Mouse (Mus musculus) kidney, embryonic 14.5 days (tissue): ENCODE data around the gene Homer1. TPM values are rescaled to one million over a fixed set of nuclear protein-coding genes. Genes with fewer than 3 reads are reported as not detected.

Experiments used
- ATAC-seq: fragments of 200-750 bp; cut with Nextera tagmentation; 2 replicates; pipeline ENCODE4 v1.8.0; 2017; ENCODE audit warnings: moderate number of reproducible peaks, mild to moderate bottlenecking, moderate TSS enrichment, moderate library complexity; ENCODE audit not compliant: low FRiP score, low TSS enrichment
- H3K27ac ChIP-seq: fragments of 300-500 bp; sonication (generic); 2 replicates; pipeline ENCODE4 v1.5.1; 2014; ENCODE audit warnings: low read depth, mild to moderate bottlenecking, low read length, moderate library complexity, mixed read lengths
- H3K27me3 ChIP-seq: fragments of 300-500 bp; sonication (generic); 2 replicates; pipeline ENCODE4 v1.6.1; 2014; ENCODE audit warnings: mild to moderate bottlenecking, low read length; ENCODE audit not compliant: control insufficient read depth, insufficient read depth
- H3K36me3 ChIP-seq: fragments of 300-500 bp; sonication (generic); 2 replicates; pipeline ENCODE4 v1.6.1; 2014; ENCODE audit warnings: low read length, mixed read lengths; ENCODE audit not compliant: control insufficient read depth, insufficient read depth
- H3K4me1 ChIP-seq: fragments of 300-500 bp; sonication (generic); 2 replicates; pipeline ENCODE4 v1.6.1; 2014; ENCODE audit warnings: low read length, mixed read lengths; ENCODE audit not compliant: control insufficient read depth, insufficient read depth
- H3K4me2 ChIP-seq: fragments of 300-500 bp; sonication (generic); replicated peaks from 2 replicates; pipeline ENCODE4 v1.6.1; 2014; ENCODE audit warnings: low read depth, mild to moderate bottlenecking, low read length
- H3K4me3 ChIP-seq: fragments of 300-500 bp; sonication (generic); 2 replicates; pipeline ENCODE4 v1.5.1; 2014; ENCODE audit warnings: mild to moderate bottlenecking, low read length
- H3K9ac ChIP-seq: fragments of 300-500 bp; sonication (generic); 2 replicates; pipeline ENCODE4 v1.6.1; 2014; ENCODE audit warnings: low read depth, mild to moderate bottlenecking, low read length, moderate library complexity
- H3K9me3 ChIP-seq: fragments of 300-500 bp; sonication (generic); 2 replicates; pipeline ENCODE4 v1.6.1; 2016; ENCODE audit warnings: low read length; ENCODE audit not compliant: control insufficient read depth
- WGBS: fragments of 180-500 bp; shearing (Covaris S2); extraction: QIAGEN DNeasy Blood & Tissue Kit; methylation state at CpG from one replicate; pipeline ENCODE4 v1.1.7; 2014; 5-methylcytosine and 5-hydroxymethylcytosine counted together
- polyA plus RNA-seq: library from polyadenylated mRNA; unstranded; fragments of >200 nt; fragmentation: Nextera tagmentation; extraction: Ambion mirVana; gene quantifications from 2 replicates; pipeline ENCODE4 v1.2.1, GENCODE M21; 2014

The Homer1 gene
- polyA plus RNA-seq, 1 experiment from 2014 or later: 8.6 TPM

GRCm38 (mm10) chr13:93401947-93402346 lies 102.5 kb downstream of the Homer1 start:
- ATAC-seq: no peak
- H3K4me2 ChIP-seq: no peak overlapping the region
- no peak overlapping the region for H3K9ac ChIP-seq

GRCm38 (mm10) chr13:93406855-93407254 lies 107.4 kb downstream of the Homer1 start:
- H3K9ac ChIP-seq: no peak overlapping the region
- WGBS: 78% methylated on average over 5 of the region's 5 CpGs
- H3K27ac ChIP-seq: no peak overlapping the region
- no peaks in the 10 kb centered on the region for H3K9me3 ChIP-seq
- no peaks in the 10 kb centered on the region for H3K27me3 ChIP-seq
- H3K4me3 ChIP-seq: no peak overlapping the region
- no peak overlapping the region for H3K4me2 ChIP-seq
- ATAC-seq: no peak
- H3K4me1 ChIP-seq: no peaks in the 10 kb centered on the region
- peaks cover 2% of the 10 kb centered on the region; the same call in 1 of the 2 replicates for H3K36me3 ChIP-seq

More at GRCm38 (mm10) chr13:93401947-93402346, 102.5 kb downstream of the Homer1 start:
- no peaks in the 10 kb centered on the region for H3K9me3 ChIP-seq
- H3K4me1 ChIP-seq: no peaks in the 10 kb centered on the region
- H3K4me3 ChIP-seq: no peak overlapping the region
- 93% methylated on average over 7 of the region's 7 CpGs for WGBS
- H3K36me3 ChIP-seq: peaks cover 2% of the 10 kb centered on the region; the same call in 1 of the 2 replicates
- H3K27ac ChIP-seq: no peak overlapping the region
- H3K27me3 ChIP-seq: no peaks in the 10 kb centered on the region

GRCm38 (mm10) chr13:93410343-93410742 lies 110.9 kb downstream of the Homer1 start:
- Histone ChIP-seq H3K27ac (no peak overlapping the region), H3K4me3 (no peak overlapping the region), H3K36me3 (no peaks in the 10 kb centered on the region), H3K27me3 (no peaks in the 10 kb centered on the region), H3K9me3 (no peaks in the 10 kb centered on the region), H3K4me1 (no peaks in the 10 kb centered on the region), H3K4me2 (no peak overlapping the region), H3K9ac (no peak overlapping the region)
- ATAC-seq: no peak
- 86% methylated on average over 4 of the region's 4 CpGs for WGBS

DNA sequence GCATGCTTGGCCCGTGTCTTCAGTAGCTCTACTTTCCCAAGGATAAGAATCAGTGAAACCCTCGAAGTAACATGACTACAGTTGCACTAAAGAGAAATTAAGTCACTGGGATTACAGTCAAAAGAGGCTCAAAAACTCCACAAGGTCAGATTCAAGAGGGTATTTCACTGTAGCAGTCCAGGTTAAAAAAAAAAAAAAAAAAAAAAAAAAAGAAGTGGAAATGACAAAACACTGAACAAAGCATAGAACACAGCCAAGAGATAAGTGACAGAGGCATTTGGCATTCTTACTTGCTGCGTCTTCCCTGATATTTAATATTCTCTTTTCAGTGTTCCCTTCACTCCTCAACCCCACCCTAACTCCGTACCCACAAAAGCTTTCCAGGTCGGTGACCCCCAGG lies 115.6 kb downstream of the Homer1 start:
- no peak overlapping the region for H3K4me3 ChIP-seq
- no peak for ATAC-seq
- no peak overlapping the region for H3K4me2 ChIP-seq
- no peaks in the 10 kb centered on the region for H3K27me3 ChIP-seq
- WGBS: 88% methylated on average over 5 of the region's 5 CpGs
- H3K36me3 ChIP-seq: no peaks in the 10 kb centered on the region
- H3K27ac ChIP-seq: no peak overlapping the region
- no peaks in the 10 kb centered on the region for H3K9me3 ChIP-seq
- no peak overlapping the region for H3K9ac ChIP-seq
- no peaks in the 10 kb centered on the region for H3K4me1 ChIP-seq

GRCm38 (mm10) chr13:93418292-93418691 lies 118.9 kb downstream of the Homer1 start:
- no peak overlapping the region for H3K4me3 ChIP-seq
- H3K27me3 ChIP-seq: no peaks in the 10 kb centered on the region
- H3K27ac ChIP-seq: no peak overlapping the region
- no peak overlapping the region for H3K4me2 ChIP-seq
- no peaks in the 10 kb centered on the region for H3K9me3 ChIP-seq
- H3K36me3 ChIP-seq: no peaks in the 10 kb centered on the region
- WGBS: 89% methylated on average over 2 of the region's 2 CpGs
- no peak overlapping the region for H3K9ac ChIP-seq
- no peaks in the 10 kb centered on the region for H3K4me1 ChIP-seq
- no peak for ATAC-seq

GRCm38 (mm10) chr13:93419779-93420178 lies 120.3 kb downstream of the Homer1 start:
- 71% methylated on average over 2 of the region's 2 CpGs for whole genome bisulfite sequencing

DNA sequence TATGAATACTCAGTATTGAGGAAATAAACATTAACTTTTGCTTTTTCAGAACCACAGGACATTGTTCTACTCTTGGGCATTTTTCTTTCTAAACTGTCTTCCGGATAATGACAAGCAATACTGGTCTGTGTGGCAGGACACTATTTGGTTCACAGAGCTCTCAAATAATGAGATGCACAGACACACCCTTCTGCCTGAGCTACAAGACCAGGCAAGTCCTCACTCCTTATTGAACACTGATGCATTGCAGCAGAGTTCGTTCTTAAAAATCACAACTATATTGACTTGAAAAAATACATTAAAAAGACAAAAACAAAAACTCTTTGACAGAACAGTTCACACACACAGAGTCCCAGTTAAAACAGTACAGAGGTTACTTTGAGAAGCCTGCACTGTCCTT lies 123.8 kb downstream of the Homer1 start:
- Histone ChIP-seq H3K4me2 (no peak overlapping the region), H3K9ac (no peak overlapping the region), H3K36me3 (no peaks in the 10 kb centered on the region), H3K27me3 (no peaks in the 10 kb centered on the region), H3K9me3 (no peaks in the 10 kb centered on the region), H3K27ac (no peak overlapping the region), H3K4me3 (no peak overlapping the region), H3K4me1 (no peaks in the 10 kb centered on the region)
- no peak for ATAC-seq
- WGBS: 89% methylated on average over 2 of the region's 2 CpGs

More at GRCm38 (mm10) chr13:93419779-93420178, 120.3 kb downstream of the Homer1 start:
- Histone ChIP-seq H3K9ac (no peak overlapping the region), H3K4me2 (no peak overlapping the region), H3K27me3 (no peaks in the 10 kb centered on the region), H3K27ac (no peak overlapping the region), H3K36me3 (no peaks in the 10 kb centered on the region), H3K4me1 (no peaks in the 10 kb centered on the region), H3K9me3 (no peaks in the 10 kb centered on the region), H3K4me3 (no peak overlapping the region)
- ATAC-seq: no peak

- H3K36me3 ChIP-seq: no peaks in the 10 kb centered on the region
- H3K27ac ChIP-seq: no peak overlapping the region
- no peak overlapping the region for H3K4me2 ChIP-seq
- no peaks in the 10 kb centered on the region for H3K4me1 ChIP-seq
- H3K4me3 ChIP-seq: no peak overlapping the region
- no peak overlapping the region for H3K9ac ChIP-seq
- H3K9me3 ChIP-seq: no peaks in the 10 kb centered on the region
- 90% methylated on average over 5 of the region's 5 CpGs for WGBS
- ATAC-seq: no peak
- H3K27me3 ChIP-seq: no peaks in the 10 kb centered on the region
These were observed 128.8 kb downstream of the Homer1 start for GRCm38 (mm10) chr13:93427920-93428876.

DNA sequence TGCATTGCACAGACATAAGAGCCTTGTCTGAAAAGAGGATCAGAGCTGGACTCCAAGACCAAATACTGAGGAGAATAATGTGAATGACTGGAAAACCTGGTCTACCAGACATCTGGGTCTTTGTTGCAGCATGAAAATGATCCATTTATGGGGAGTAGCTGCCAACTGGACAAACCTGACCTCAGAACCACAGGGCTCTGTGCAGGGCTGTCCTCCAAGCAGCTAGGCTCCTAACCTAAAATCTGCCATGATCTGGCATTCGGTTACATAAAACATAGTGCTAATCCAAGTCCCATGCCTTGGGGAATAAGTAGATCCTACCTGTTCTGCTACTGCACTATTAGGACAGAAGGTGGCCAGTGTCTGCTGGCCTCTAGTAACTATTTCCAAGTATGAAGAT lies 129.8 kb downstream of the Homer1 start:
- Histone ChIP-seq H3K27ac (no peak overlapping the region), H3K4me3 (no peak overlapping the region), H3K9me3 (no peaks in the 10 kb centered on the region), H3K4me1 (no peaks in the 10 kb centered on the region), H3K36me3 (peaks cover 6% of the 10 kb centered on the region), H3K9ac (no peak overlapping the region), H3K4me2 (no peak overlapping the region), H3K27me3 (no peaks in the 10 kb centered on the region)
- ATAC-seq: no peak
- WGBS: 100% methylated on average over 1 of the region's 1 CpGs
